Mouse (Mus musculus): Measurements from ENCODE around the gene Gpr12.
"Not testable (repeated sequence)": the region's sequence is repeated elsewhere in the genome, so short reads cannot be mapped to it uniquely, and the experiment has no call there.

Gene Gpr12

DNA sequence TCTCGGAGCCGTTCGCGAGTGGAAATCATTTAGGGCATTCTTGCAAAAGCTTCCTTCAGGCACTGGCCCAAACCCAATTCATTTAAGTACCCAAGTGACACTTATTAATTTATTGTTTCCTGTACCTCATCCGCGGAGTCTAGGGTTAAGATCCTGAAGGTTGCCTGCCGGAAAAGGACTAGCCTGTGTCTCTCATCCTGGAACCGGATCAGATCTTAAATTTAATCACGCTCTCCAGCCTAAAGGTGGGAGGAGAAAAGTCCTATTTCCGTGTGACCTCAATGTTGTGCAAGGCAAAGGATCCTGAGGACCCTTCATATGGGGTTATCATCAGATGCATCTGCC, 240 bp upstream of the Gpr12 start:
- no peak for DNase-seq

DNA sequence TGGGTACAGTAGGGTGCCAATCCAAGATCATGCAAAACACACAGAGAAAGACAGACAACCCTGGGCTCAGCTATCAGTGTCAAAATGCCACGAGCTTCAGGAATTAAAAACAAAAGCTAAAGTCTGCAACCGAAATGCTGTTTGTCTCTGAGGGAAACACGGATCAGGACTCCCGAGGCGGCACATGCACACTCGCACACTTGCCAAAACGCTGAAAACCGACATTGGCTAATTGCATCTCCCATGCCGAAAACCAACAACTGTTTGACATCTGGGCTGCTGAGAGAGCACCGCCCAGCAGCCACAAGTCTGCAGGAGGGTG, 922 bp downstream of the Gpr12 start:
- no peak for DNase-seq

DNA sequence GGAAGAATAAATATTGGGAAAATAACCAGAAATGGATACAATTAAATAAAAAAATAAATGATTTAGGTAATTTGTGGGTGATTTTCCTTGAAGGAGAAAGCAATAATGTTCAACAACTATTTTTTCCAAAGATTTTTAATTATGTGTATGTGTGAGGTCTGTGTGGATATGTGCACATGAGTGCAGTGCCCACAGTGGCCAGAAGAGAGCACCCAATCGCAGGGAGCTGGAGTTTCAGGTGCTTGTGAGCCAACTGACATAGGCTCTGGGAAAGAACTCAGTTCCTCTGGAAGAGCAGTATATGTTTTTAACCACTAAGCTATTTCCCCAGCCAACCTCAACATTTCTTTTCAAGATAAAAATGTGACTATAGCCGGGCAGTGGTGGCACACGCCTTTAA, 8.4 kb downstream of the Gpr12 start:
- no peak for DNase-seq

DNA sequence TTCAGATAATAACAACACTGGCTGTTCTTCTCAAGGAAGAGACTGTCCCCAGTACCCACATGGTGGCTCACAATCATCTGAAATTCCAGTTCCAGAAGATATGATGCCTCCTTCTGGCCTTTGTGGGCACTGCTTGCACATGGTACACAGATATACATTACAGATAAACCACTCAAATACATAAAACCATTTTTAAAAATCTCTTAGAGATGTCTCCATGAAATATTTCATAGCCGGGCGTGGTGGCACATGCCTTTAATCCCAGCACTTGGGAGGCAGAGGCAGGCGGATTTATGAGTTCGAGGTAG, 12.3 kb downstream of the Gpr12 start:
- not testable (repeated sequence) for DNase-seq

DNA sequence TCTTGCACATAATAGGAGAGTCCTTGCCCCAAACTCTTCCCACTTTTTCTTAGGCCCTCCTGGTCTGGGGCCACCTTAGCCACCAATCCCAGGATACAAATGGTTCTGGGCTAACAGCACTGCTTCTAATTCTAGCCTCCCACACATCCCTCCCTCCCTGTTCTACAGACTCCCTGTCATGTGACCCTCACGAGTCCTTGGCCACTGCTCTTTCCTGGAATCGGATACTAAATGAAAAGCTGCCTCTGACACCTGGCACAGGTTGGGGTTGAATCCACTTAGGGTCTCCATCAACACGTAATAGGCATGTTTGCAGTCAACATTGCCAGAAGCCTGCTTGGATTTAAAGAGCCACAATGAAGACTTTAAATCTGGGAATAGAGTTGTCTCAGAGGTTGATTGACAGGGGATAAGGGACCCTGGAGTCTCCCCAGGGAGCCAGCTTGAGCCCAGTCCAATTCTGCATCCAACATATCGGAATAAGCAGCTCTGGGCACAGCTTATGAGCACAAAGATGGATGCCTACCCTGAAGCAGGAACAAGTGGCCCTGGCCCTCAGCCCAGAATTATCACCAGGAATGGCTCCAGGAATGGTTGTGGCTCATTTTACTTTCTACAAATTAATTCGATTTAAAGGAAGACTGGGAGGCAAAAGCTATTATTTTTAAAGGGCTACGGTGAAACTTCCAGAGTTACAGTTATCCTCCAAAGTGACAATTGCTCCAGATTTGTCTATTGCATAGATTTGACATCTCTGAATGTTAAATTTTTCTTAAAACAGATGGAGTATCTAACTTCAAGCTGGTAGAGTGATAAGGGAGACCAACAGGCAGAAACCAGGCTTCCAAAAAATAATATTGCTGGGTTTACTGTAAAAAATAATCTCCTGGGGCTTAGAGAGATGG, 13.0 kb downstream of the Gpr12 start:
- DNase-seq = not testable (repeated sequence)

DNA sequence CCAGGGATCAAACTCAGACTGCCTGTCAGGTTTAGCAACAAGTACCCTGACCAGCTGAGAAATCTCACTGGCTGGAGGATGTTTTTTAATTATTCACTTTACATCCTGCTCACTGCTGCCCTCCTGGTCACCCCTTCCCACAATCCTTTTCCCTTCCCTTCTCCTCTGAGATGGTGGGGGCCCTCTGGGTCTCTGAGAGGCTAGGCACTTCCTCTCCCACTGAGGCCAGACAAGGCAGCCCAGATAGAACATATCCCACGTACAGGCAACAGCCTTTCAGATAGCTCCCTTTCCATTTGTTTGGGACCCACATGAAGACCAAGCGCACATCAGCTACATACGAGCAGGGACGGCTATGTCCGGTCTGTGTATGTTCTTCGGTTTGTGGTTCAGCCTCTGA, 14.9 kb downstream of the Gpr12 start:
- DNase-seq = not testable (repeated sequence)

DNA sequence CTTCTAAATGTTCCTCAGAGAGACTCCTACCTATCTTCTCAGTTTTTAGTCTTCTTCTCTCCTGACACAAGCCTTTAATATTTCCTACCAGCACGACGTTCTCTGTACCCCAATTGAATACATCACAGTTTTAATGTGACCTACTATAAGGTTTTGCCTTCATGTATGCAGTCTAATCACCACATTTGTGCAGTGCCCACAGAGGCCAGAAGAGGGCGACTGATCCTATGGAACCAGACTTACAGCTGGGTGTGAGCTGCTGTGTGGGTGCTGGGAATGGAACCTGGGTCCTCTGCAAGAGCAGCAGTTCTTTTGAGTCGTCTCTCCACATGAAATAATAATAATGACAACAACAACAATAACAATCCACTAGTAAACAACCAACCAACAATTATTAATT, 18.0 kb downstream of the Gpr12 start:
- DNase-seq = peak in 1 of 2 experiments; percentile 13

DNA sequence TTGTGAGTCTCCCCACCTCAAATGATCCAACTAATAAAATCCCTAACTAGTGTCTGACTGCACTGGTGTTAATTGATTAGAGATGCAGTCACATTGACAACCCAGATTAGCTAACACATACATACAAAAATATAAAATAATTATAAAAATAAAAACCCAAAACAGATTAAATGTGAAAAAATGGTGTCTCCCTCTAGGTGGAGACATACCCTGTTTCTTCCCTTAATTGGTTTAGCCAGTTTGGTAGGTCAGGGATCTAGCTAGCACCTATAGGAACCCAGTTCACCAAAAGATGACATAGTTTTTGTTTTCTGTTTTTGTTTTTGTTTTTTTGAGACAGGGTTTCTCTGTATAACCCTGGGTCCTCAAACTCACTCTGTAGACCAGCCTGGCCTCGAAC, 20.8 kb downstream of the Gpr12 start:
- no peak for DNase-seq

DNA sequence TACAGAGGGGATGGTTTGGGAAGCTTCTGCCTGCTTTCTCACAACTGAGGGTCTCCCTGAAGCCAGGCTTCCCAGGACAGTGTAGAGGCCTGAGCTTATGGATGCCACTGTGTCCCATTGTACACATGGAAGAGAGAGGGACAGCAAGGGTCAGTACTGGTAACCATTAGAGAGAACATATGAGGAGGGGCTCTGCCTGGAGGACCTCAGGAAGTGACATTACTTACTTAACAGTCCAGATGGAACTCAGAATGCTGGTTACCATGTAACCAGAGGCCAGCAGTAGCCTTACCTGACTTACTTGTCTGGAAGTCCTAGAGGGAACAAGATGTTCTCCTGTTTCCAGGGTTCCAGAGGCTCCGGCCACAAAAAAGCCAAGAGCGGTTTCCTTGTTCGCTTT, 29.2 kb downstream of the Gpr12 start, which contains the start of gene Gm3415:
TSS of gene Gm3415 (plus strand) at position 301 of the 400 bp plus-strand sequence.
- not testable (repeated sequence) for DNase-seq

DNA sequence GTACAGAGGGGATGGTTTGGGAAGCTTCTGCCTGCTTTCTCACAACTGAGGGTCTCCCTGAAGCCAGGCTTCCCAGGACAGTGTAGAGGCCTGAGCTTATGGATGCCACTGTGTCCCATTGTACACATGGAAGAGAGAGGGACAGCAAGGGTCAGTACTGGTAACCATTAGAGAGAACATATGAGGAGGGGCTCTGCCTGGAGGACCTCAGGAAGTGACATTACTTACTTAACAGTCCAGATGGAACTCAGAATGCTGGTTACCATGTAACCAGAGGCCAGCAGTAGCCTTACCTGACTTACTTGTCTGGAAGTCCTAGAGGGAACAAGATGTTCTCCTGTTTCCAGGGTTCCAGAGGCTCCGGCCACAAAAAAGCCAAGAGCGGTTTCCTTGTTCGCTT, 47.7 kb downstream of the Gpr12 start, which contains the start of gene Gm3409:
TSS of gene Gm3409 (plus strand) at position 301 of the 400 bp plus-strand sequence.
- DNase-seq = not testable (repeated sequence)

Measured in spleen, adult 18-20 months (tissue).